Mouse (Mus musculus) heart, postnatal 0 days (tissue): Measurements from ENCODE around the gene Ano6. TPM values are rescaled to one million over a fixed set of nuclear protein-coding genes. Genes with fewer than 3 reads are reported as not detected.

Experiments
- ATAC-seq: fragments of 200-750 bp; cut with Nextera tagmentation; 2 replicates; pipeline ENCODE4 v1.8.0; 2017; ENCODE audit warnings: low read depth, moderate number of reproducible peaks, moderate library complexity; ENCODE audit not compliant: insufficient read depth
- DNase-seq: peaks from one replicate; pipeline ENCODE4 v3.0.0-alpha.2; 2016; ENCODE audit warnings: low spot score
- H3K27ac ChIP-seq: fragments of 300-500 bp; sonication (generic); 2 replicates; pipeline ENCODE4 v1.5.1; 2014; ENCODE audit warnings: low read depth, mild to moderate bottlenecking
- H3K27me3 ChIP-seq: fragments of 300-500 bp; sonication (generic); 2 replicates; pipeline ENCODE4 v1.6.1; 2014; ENCODE audit warnings: low read length, mixed read lengths; ENCODE audit not compliant: control insufficient read depth, insufficient read depth
- H3K36me3 ChIP-seq: fragments of 300-500 bp; sonication (generic); replicated peaks from 2 replicates; pipeline ENCODE4 v1.6.1; 2014; ENCODE audit warnings: low read length, mixed read lengths; ENCODE audit not compliant: control insufficient read depth, insufficient read depth
- H3K4me1 ChIP-seq: fragments of 300-500 bp; sonication (generic); 2 replicates; pipeline ENCODE4 v1.6.1; 2014; ENCODE audit warnings: antibody characterized with exemption; ENCODE audit not compliant: control insufficient read depth, insufficient read depth
- H3K4me2 ChIP-seq: fragments of 300-500 bp; sonication (generic); 2 replicates; pipeline ENCODE4 v1.6.1; 2014; ENCODE audit warnings: low read depth, mild to moderate bottlenecking, low read length, moderate library complexity
- H3K4me3 ChIP-seq: fragments of 300-500 bp; sonication (generic); 2 replicates; pipeline ENCODE4 v1.5.1; 2014; ENCODE audit warnings: low read depth, low read length
- H3K9ac ChIP-seq: fragments of 300-500 bp; sonication (generic); replicated peaks from 2 replicates; pipeline ENCODE4 v1.6.1; 2014; ENCODE audit warnings: low read depth, low read length, mixed read lengths
- H3K9me3 ChIP-seq: fragments of 300-500 bp; sonication (generic); replicated peaks from 2 replicates; pipeline ENCODE4 v1.6.1; 2016; ENCODE audit warnings: low read length; ENCODE audit not compliant: control insufficient read depth
- CTCF ChIP-seq: IDR thresholded peaks from 2 replicates; pipeline ENCODE4 v1.5.1; 2016; ENCODE audit warnings: antibody characterized with exemption, control low read depth, low read depth
- EP300 ChIP-seq: IDR thresholded peaks from 2 replicates; pipeline ENCODE4 v1.6.1; 2016; ENCODE audit warnings: antibody characterized with exemption, low read depth
- WGBS: fragments of 180-500 bp; shearing (Covaris S2); extraction: QIAGEN DNeasy Blood & Tissue Kit; methylation state at CpG from one replicate; pipeline ENCODE4 v1.1.7; 2014; 5-methylcytosine and 5-hydroxymethylcytosine counted together
- polyA plus RNA-seq: library from polyadenylated mRNA; unstranded; fragments of >200 nt; fragmentation: Nextera tagmentation; extraction: Ambion mirVana; gene quantifications from 2 replicates; pipeline ENCODE4 v1.2.1, GENCODE M21; 2015
- total RNA-seq: library from RNA; depleted of rRNA; stranded (reverse); fragments of >200 nt; gene quantifications from 2 replicates; pipeline ENCODE4 v1.2.3, GENCODE M21; 2014; ENCODE audit warnings: low replicate concordance

Ano6 gene
- total and polyA plus RNA-seq, 2 experiments from 2014 or later = 14.2 to 26.5 TPM

DNA sequence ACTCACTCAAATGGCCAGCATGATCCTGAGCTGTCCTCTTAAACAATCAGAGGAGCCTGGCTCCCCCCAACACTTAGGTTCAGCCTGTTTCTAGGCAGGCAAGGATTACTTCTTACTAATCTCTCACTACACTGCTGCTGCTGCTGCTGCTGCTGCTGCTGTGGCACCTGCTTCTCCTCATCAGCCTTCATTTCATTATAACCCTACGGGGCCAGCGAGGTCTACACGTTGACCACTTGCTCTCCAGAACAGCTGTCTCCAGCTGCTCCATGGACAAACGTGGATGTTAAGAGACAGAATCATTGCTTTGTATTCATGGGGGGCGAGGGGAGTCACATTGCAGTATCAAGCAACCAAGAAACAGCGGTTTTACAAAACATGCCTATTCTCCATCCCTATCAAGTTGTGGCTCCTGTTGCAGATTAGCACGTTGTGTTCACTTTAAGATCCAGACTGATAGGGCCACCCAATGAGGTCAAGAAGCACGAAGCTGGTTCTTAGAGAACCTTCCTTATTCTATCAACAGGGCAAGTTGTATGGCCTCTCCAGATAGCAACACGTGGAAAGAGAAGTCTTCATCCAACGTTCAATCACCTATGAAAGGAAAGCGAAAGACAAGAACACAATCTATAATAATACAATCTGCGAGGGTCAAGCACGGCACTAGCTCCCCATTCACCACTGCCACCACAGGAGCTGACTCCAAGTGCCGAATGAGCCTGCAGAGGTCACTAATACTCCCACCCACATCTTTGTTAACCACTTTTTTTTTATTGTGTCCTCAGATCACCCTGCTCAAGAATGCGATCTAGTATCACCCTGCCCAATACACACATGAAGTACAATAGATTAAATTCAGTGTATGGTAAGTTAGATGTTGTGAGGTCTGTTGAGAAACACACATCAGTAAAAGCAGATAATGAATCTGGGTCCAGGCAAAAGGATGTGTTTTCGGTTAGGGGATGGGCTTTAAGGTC lies 43.4 kb upstream of the Ano6 start:
- Histone ChIP-seq H3K27ac (no peak overlapping the region), H3K9ac (no peak overlapping the region), H3K4me3 (no peak overlapping the region), H3K9me3 (no peaks in the 10 kb centered on the region), H3K36me3 (no peaks in the 10 kb centered on the region), H3K27me3 (no peaks in the 10 kb centered on the region; the same call in 1 of the 2 replicates), H3K4me2 (no peak overlapping the region), H3K4me1 (no peaks in the 10 kb centered on the region)
- WGBS = 79% methylated on average over 16 of the region's 16 CpGs
- DNase-seq = no peak
- TF ChIP-seq CTCF (no peak), EP300 (no peak)
- ATAC-seq = no peak

DNA sequence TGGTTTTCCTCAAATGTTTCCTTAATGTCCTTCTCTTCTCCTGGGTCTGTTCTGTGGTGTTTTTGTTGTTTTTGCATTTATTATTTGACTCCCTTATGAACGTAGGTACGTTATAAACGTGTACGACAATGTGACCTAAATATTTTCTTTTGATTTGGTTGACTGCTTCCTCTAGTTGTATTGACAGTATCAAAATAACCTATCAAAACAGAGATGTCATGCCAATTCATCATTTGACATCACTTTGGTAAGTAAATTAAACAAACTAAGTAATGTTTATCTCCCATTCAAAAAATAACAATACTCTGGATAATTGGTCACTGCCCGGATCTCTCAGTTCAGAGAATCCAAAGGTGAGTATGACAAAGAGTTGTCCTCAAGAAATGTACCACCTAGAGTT lies 41.4 kb upstream of the Ano6 start:
- H3K36me3 ChIP-seq = no peaks in the 10 kb centered on the region
- no peak overlapping the region for H3K4me2 ChIP-seq
- no peak for DNase-seq
- H3K9me3 ChIP-seq = no peaks in the 10 kb centered on the region
- no peaks in the 10 kb centered on the region; the same call in 1 of the 2 replicates for H3K27me3 ChIP-seq
- WGBS = 84% methylated on average over 5 of the region's 5 CpGs
- H3K27ac ChIP-seq = no peak overlapping the region
- no peak for ATAC-seq
- TF ChIP-seq EP300 (no peak), CTCF (no peak)
- H3K4me3 ChIP-seq = no peak overlapping the region
- H3K4me1 ChIP-seq = no peaks in the 10 kb centered on the region
- no peak overlapping the region for H3K9ac ChIP-seq

DNA sequence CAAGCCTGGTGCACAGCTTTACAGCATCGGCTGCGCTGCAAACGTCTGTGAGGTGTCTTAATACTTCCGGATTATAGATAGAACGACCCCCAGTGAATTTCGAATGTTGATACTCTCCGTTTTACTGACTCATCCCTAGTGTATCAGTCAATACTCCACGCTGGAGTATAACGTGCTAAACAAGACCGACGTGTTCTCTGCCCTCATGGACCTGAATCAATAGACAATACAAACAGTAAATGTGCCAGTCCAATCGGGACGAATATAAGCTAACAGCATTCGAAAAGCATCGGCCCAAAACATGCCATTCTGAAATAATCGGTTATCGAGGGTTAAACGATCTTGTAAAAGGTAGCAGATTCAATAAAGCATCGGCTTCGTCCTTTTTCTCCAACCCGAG lies 40.6 kb upstream of the Ano6 start:
- no peak overlapping the region for H3K27ac ChIP-seq
- no peak for DNase-seq
- H3K4me2 ChIP-seq = no peak overlapping the region
- TF ChIP-seq EP300 = no peak
- TF ChIP-seq CTCF = no peak
- H3K4me1 ChIP-seq = no peaks in the 10 kb centered on the region
- no peak overlapping the region for H3K4me3 ChIP-seq
- no peak for ATAC-seq
- no peaks in the 10 kb centered on the region for H3K36me3 ChIP-seq
- H3K9me3 ChIP-seq = no peaks in the 10 kb centered on the region
- no peak overlapping the region for H3K9ac ChIP-seq
- WGBS = 86% methylated on average over 21 of the region's 21 CpGs
- H3K27me3 ChIP-seq = no peaks in the 10 kb centered on the region; the same call in 1 of the 2 replicates

DNA sequence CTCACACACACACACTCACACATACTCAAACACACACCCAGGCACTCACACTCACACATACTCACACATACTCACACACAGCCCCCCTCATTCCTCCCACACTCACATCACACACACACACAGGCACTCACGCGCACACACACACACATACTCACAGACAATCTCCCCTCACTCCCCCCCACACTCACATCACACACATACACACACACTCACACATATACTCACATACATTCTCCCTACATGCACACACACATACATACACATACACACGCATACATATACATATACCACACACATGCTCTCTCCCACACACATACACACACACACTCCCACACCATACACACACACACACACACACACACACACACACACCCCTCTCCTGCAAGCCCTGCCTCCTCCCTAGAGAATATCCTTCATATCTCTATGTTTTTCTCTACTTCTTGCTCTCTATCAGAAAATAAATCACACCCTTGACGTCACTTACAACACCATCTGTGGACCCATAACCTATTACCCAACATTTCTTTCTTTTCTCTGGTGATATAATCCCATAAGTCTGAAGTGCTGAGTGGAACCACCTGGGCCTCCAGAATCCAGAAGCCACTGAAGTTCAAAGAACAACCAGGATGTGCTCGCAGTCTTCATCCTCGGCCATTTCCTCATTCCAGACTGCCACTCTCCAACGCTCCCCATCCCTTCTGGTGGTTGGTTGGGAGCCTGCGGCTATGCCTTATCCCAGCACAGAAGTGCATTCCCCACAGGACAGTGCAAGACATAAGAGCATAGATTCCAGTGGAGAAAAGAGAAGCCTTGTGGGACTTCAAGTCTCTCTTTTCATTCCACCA lies 38.6 kb upstream of the Ano6 start:
- no peak overlapping the region for H3K4me2 ChIP-seq
- no peaks in the 10 kb centered on the region for H3K27me3 ChIP-seq
- DNase-seq (no peak), ATAC-seq (no peak)
- no peak overlapping the region for H3K4me3 ChIP-seq
- H3K27ac ChIP-seq = no peak overlapping the region
- no peak for TF ChIP-seq CTCF
- no peak for TF ChIP-seq EP300
- 63% methylated on average over 8 of the region's 8 CpGs for WGBS
- no peak overlapping the region for H3K9ac ChIP-seq
- H3K4me1 ChIP-seq = no peaks in the 10 kb centered on the region
- no peaks in the 10 kb centered on the region for H3K9me3 ChIP-seq
- no peaks in the 10 kb centered on the region for H3K36me3 ChIP-seq

DNA sequence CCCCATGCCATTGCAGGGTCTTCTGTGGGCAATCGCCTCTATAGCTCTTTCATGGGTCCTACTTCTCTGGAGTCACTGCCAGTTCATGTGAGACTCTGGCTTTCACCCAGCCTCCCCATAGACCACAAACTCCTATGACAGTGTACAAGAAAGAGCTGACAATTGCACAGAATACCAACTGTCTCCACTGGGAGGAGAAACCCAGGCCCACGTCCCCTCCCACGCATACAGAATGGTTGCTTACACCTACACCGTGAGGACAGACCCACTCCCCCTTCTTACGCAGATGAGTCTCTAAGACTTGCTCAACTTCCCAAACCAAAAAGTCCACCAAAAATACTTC lies 38.0 kb upstream of the Ano6 start:
- ATAC-seq (no peak), DNase-seq (no peak)
- Histone ChIP-seq H3K4me3 (no peak overlapping the region), H3K36me3 (no peaks in the 10 kb centered on the region), H3K4me2 (no peak overlapping the region), H3K27me3 (no peaks in the 10 kb centered on the region), H3K9me3 (no peaks in the 10 kb centered on the region), H3K27ac (no peak overlapping the region), H3K9ac (no peak overlapping the region), H3K4me1 (no peaks in the 10 kb centered on the region)
- 78% methylated on average over 5 of the region's 5 CpGs for WGBS
- TF ChIP-seq EP300 = no peak
- TF ChIP-seq CTCF = no peak
